Mouse (Mus musculus) hindbrain, embryonic 14.5 days (tissue): ENCODE measurements around the gene Sav1. TPM values are rescaled to one million over a fixed set of nuclear protein-coding genes. Genes with fewer than 3 reads are reported as not detected.

Source experiments
- ATAC-seq: fragments of 200-750 bp; cut with Nextera tagmentation; 2 replicates; pipeline ENCODE4 v1.8.0; 2017; ENCODE audit warnings: moderate number of reproducible peaks, mild to moderate bottlenecking, moderate TSS enrichment, moderate library complexity; ENCODE audit not compliant: low FRiP score
- DNase-seq: peaks from one replicate; pipeline ENCODE4 v3.0.0-alpha.2; 2015; ENCODE audit warnings: low spot score
- H3K27ac ChIP-seq: fragments of 300-500 bp; sonication (generic); 2 replicates; pipeline ENCODE4 v1.5.1; 2014; ENCODE audit warnings: mild to moderate bottlenecking, moderate library complexity
- H3K27me3 ChIP-seq: fragments of 300-500 bp; sonication (generic); 2 replicates; pipeline ENCODE4 v1.6.1; 2014; ENCODE audit warnings: mild to moderate bottlenecking, low read length, mixed read lengths; ENCODE audit not compliant: control insufficient read depth, insufficient read depth
- H3K36me3 ChIP-seq: fragments of 300-500 bp; sonication (generic); replicated peaks from 2 replicates; pipeline ENCODE4 v1.6.1; 2014; ENCODE audit not compliant: control insufficient read depth, insufficient read depth
- H3K4me1 ChIP-seq: fragments of 300-500 bp; sonication (generic); replicated peaks from 2 replicates; pipeline ENCODE4 v1.6.1; 2014; ENCODE audit warnings: antibody characterized with exemption, low read length, mixed read lengths; ENCODE audit not compliant: control insufficient read depth, insufficient read depth
- H3K4me2 ChIP-seq: fragments of 300-500 bp; sonication (generic); replicated peaks from 2 replicates; pipeline ENCODE4 v1.6.1; 2014; ENCODE audit warnings: mild to moderate bottlenecking, moderate library complexity
- H3K4me3 ChIP-seq: fragments of 300-500 bp; sonication (generic); replicated peaks from 2 replicates; pipeline ENCODE4 v1.5.1; 2014; ENCODE audit warnings: mild to moderate bottlenecking, low read length
- H3K9ac ChIP-seq: fragments of 300-500 bp; sonication (generic); 2 replicates; pipeline ENCODE4 v1.6.1; 2014
- H3K9me3 ChIP-seq: fragments of 300-500 bp; sonication (generic); 2 replicates; pipeline ENCODE4 v1.6.1; 2016; ENCODE audit warnings: low read length; ENCODE audit not compliant: control insufficient read depth
- WGBS: fragments of 180-500 bp; shearing (Covaris S2); extraction: QIAGEN DNeasy Blood & Tissue Kit; methylation state at CpG from one replicate; pipeline ENCODE4 v1.1.7; 2014; 5-methylcytosine and 5-hydroxymethylcytosine counted together
- polyA plus RNA-seq: library from polyadenylated mRNA; unstranded; fragments of >200 nt; fragmentation: Nextera tagmentation; extraction: Ambion mirVana; gene quantifications from 2 replicates; pipeline ENCODE4 v1.2.1, GENCODE M21; 2014

The Sav1 gene
- polyA plus RNA-seq, 1 experiment from 2014 or later: 3.5 TPM

GRCm38 (mm10) chr12:69937731-69938130 is 49.1 kb downstream of the Sav1 start:
- Histone ChIP-seq H3K27me3 (no peaks in the 10 kb centered on the region), H3K4me1 (no peaks in the 10 kb centered on the region), H3K4me3 (no peak overlapping the region), H3K9me3 (no peaks in the 10 kb centered on the region), H3K9ac (no peak overlapping the region), H3K4me2 (no peak overlapping the region), H3K27ac (no peak overlapping the region), H3K36me3 (peaks cover 75% of the 10 kb centered on the region)
- DNase-seq (no peak), ATAC-seq (no peak)
- 50% methylated on average over 5 of the region's 5 CpGs for WGBS

- Histone ChIP-seq H3K9ac (no peak overlapping the region), H3K4me2 (no peak overlapping the region), H3K27ac (no peak overlapping the region), H3K27me3 (no peaks in the 10 kb centered on the region), H3K9me3 (no peaks in the 10 kb centered on the region), H3K4me3 (no peak overlapping the region), H3K4me1 (no peaks in the 10 kb centered on the region), H3K36me3 (peaks cover 45% of the 10 kb centered on the region)
- DNase-seq: no peak
- no peak for ATAC-seq
- WGBS: 59% methylated on average over 7 of the region's 7 CpGs
Measured at GRCm38 (mm10) chr12:69926716-69927115, 60.1 kb downstream of the Sav1 start.

- no peak for ATAC-seq
- H3K36me3 ChIP-seq: peaks cover 28% of the 10 kb centered on the region
- H3K4me3 ChIP-seq: no peak overlapping the region
- H3K4me1 ChIP-seq: no peaks in the 10 kb centered on the region
- no peak overlapping the region for H3K27ac ChIP-seq
- 15% methylated on average over 5 of the region's 5 CpGs for WGBS
- H3K9me3 ChIP-seq: no peaks in the 10 kb centered on the region
- no peak overlapping the region for H3K9ac ChIP-seq
- no peaks in the 10 kb centered on the region for H3K27me3 ChIP-seq
- H3K4me2 ChIP-seq: no peak overlapping the region
- peak; percentile 67 for DNase-seq
Measured at GRCm38 (mm10) chr12:69924012-69924411, 62.8 kb downstream of the Sav1 start.

GRCm38 (mm10) chr12:69923603-69924002 is 63.2 kb downstream of the Sav1 start:
- no peaks in the 10 kb centered on the region for H3K27me3 ChIP-seq
- H3K9me3 ChIP-seq: no peaks in the 10 kb centered on the region
- no peak overlapping the region for H3K4me2 ChIP-seq
- no peak for ATAC-seq
- 58% methylated on average over 3 of the region's 3 CpGs for WGBS
- no peak for DNase-seq
- no peak overlapping the region for H3K27ac ChIP-seq
- no peak overlapping the region for H3K4me3 ChIP-seq
- H3K4me1 ChIP-seq: no peaks in the 10 kb centered on the region
- peaks cover 26% of the 10 kb centered on the region for H3K36me3 ChIP-seq
- H3K9ac ChIP-seq: no peak overlapping the region

GRCm38 (mm10) chr12:69923128-69923527 is 63.7 kb downstream of the Sav1 start:
- Histone ChIP-seq H3K4me3 (no peak overlapping the region), H3K4me1 (no peaks in the 10 kb centered on the region), H3K36me3 (peaks cover 24% of the 10 kb centered on the region), H3K4me2 (no peak overlapping the region), H3K9me3 (no peaks in the 10 kb centered on the region), H3K27ac (no peak overlapping the region), H3K27me3 (no peaks in the 10 kb centered on the region), H3K9ac (no peak overlapping the region)
- no peak for ATAC-seq
- WGBS: 85% methylated on average over 3 of the region's 3 CpGs
- no peak for DNase-seq

- no peak overlapping the region for H3K27ac ChIP-seq
- H3K9me3 ChIP-seq: no peaks in the 10 kb centered on the region
- H3K9ac ChIP-seq: no peak overlapping the region
- H3K4me1 ChIP-seq: no peaks in the 10 kb centered on the region
- no peak overlapping the region for H3K4me2 ChIP-seq
- peaks cover 15% of the 10 kb centered on the region for H3K36me3 ChIP-seq
- no peak for ATAC-seq
- WGBS: 86% methylated on average over 1 of the region's 1 CpGs
- H3K27me3 ChIP-seq: no peaks in the 10 kb centered on the region
- H3K4me3 ChIP-seq: no peak overlapping the region
- no peak for DNase-seq
Measured at GRCm38 (mm10) chr12:69922099-69922498, 64.7 kb downstream of the Sav1 start.

GRCm38 (mm10) chr12:69917870-69918269 is 68.9 kb downstream of the Sav1 start:
- H3K27ac ChIP-seq: no peak overlapping the region
- no peaks in the 10 kb centered on the region for H3K36me3 ChIP-seq
- no peaks in the 10 kb centered on the region for H3K27me3 ChIP-seq
- 96% methylated on average over 2 of the region's 2 CpGs for WGBS
- DNase-seq (no peak), ATAC-seq (no peak)
- H3K9ac ChIP-seq: no peak overlapping the region
- no peaks in the 10 kb centered on the region for H3K9me3 ChIP-seq
- H3K4me3 ChIP-seq: no peak overlapping the region
- H3K4me1 ChIP-seq: no peaks in the 10 kb centered on the region
- H3K4me2 ChIP-seq: no peak overlapping the region

Other genes with a start within 250 kb of the Sav1 start
- 10.6 TPM in 2 replicates for gene Cdkl1, start 195.7 kb downstream of the Sav1 start, polyA plus RNA-seq
- gene Atl1, start 94.4 kb downstream of the Sav1 start, polyA plus RNA-seq: 147 and 159 TPM in 2 replicates
- 37.3 and 37.7 TPM in 2 replicates for gene Map4k5, start 93.8 kb downstream of the Sav1 start, polyA plus RNA-seq
- gene Nin, start 126.7 kb upstream of the Sav1 start, polyA plus RNA-seq: 12.6 and 12.8 TPM in 2 replicates
- 0.23 TPM in 1 of 2 replicates, not detected in the other for gene Abhd12b, start 167.1 kb upstream of the Sav1 start, polyA plus RNA-seq
- gene Pygl, start 244.5 kb upstream of the Sav1 start, polyA plus RNA-seq: 9.2 and 9.4 TPM in 2 replicates